In the genomic region with DNA sequence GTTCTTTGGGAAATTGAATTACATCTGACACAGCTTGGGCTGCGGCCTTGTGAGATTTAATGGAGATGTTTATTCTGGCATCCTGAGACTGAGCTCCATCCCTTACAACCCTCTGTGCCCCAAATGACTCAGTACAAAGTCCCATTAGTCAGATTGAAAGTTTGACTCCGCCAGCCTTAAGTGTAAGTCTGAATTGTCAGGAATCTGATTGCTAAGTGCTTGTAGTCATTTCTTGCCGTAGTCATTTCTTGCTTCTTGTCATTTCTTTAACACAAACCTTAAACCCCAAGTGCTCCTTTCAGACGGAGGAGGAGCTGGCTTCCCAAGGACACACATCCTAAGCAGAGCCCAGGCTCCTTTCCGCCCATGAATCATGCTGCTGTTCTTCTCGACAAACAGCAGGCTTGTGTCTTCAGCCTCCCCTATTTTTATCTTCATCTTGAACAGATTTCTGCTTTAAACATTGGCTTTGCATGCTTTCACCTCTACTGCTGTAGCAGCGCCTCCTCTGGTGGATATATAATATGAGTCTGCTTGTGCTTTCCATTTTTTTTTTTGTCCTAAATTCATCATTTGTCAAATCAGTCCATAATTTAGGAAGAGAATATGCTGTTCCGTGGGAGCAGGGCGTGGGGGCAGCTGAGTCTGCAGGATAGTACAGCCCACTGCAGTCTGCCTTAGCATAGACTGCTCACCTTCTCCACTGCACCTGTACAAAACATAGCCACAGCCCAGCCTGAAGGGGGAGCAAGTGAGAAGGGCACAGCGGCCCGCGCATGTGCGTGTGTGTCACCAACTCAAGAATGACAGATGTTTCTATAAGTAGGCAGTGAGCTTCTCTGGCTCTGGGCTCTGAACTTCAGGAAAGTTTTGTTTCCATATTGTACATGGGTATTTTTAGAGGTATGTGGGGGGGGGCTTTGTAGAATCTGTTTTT, we compare ENCODE assay signal across 11 mouse cellular contexts.
DNase-seq lines count a peak whose midpoint lies in the region; ATAC-seq and TF ChIP-seq lines count a peak whose summit lies in the region.
"Had no signal": no experiment of that assay in that cellular context is flagged by ENCODE, and none has a peak within 500 bp of the region (broad histone marks: within the 10 kb centered on the region; RNA-seq: fewer than 3 reads in every experiment).

No protein-coding gene starts in this region.

- peak overlapping the region; percentile 38 for H3K4me2 ChIP-seq in myocyte (ENCODE audit: low read depth)
- H3K4me2 ChIP-seq: forebrain, embryonic 13.5 days; heart, embryonic 13.5 days had no signal

- DNase-seq in adrenal gland, adult 2 months: peak; percentile 39
- no peak for DNase-seq in adrenal gland, postnatal 10 days
- DNase-seq in adrenal gland, postnatal 14 days: peak; percentile 17
- no peak for DNase-seq in heart, adult 8-10 months (ENCODE audit: low spot score)
- DNase-seq: lung, postnatal 10 days had no signal

- H3K9me3 ChIP-seq in megakaryocyte, embryonic 14.5 days: peaks cover 3% of the 10 kb centered on the region; the same call in 1 of the 2 replicates
- H3K9me3 ChIP-seq: forebrain, embryonic 13.5 days; heart, embryonic 13.5 days had no signal

- no peaks in the 10 kb centered on the region for H3K79me2 ChIP-seq in myocyte (ENCODE audit: control insufficient read depth, insufficient read depth)

- no peaks in the 10 kb centered on the region for H3K4me1 ChIP-seq in megakaryocyte, embryonic 14.5 days
- H3K4me1 ChIP-seq: forebrain, embryonic 13.5 days had no signal

- H3ac ChIP-seq in myocyte (ENCODE audit: control insufficient read depth, insufficient read length): no peak overlapping the region

- H3K4me3 ChIP-seq in megakaryocyte, embryonic 14.5 days (replicated peaks): peak overlapping the region; percentile 23
- no peak overlapping the region for H3K4me3 ChIP-seq in myocyte
- H3K4me3 ChIP-seq: forebrain, embryonic 13.5 days; heart, embryonic 13.5 days had no signal

- no peaks in the 10 kb centered on the region for H3K27me3 ChIP-seq in megakaryocyte, embryonic 14.5 days (replicated peaks)
- H3K27me3 ChIP-seq in myocyte (ENCODE audit: control insufficient read depth, insufficient read depth, insufficient read length): no peaks in the 10 kb centered on the region
- H3K27me3 ChIP-seq: forebrain, embryonic 13.5 days; heart, embryonic 13.5 days had no signal

- no peak for ATAC-seq in megakaryocyte, adult 5-6 weeks (ENCODE audit: poor library complexity, severe bottlenecking)
- no peak for ATAC-seq in activated CD4-positive, CD25-positive, alpha-beta regulatory T cell, adult 4 months
- ATAC-seq: forebrain, embryonic 13.5 days had no signal

- H3K36me3 ChIP-seq in megakaryocyte, embryonic 14.5 days (replicated peaks; ENCODE audit: low read length): no peaks in the 10 kb centered on the region
- no peaks in the 10 kb centered on the region for H3K36me3 ChIP-seq in myocyte (ENCODE audit: control insufficient read depth, insufficient read depth)
- H3K36me3 ChIP-seq: heart, embryonic 13.5 days had no signal

- TF ChIP-seq POLR2A in myocyte (IDR thresholded peaks at IDR 0.05; ENCODE audit: insufficient read length, low read depth): no peak

TF ChIP-seq in myocyte, 11 proteins besides CTCF, POLR2A, EP300 and RAD21:
- TF ChIP-seq CEBPB (IDR thresholded peaks at IDR 0.05; ENCODE audit: insufficient read depth, poor library complexity, severe bottlenecking): no peak
- no peak for TF ChIP-seq USF1 (IDR thresholded peaks at IDR 0.05; ENCODE audit: low read depth)
- no peak for TF ChIP-seq MYOG (IDR thresholded peaks at IDR 0.05; ENCODE audit: control insufficient read depth in 1 of 3, insufficient read depth in 1 of 3, insufficient read length in 2 of 3, low read depth in 2 of 3)
- no peak for TF ChIP-seq MYOD1 (IDR thresholded peaks at IDR 0.05; ENCODE audit: control insufficient read depth in 1 of 3, insufficient read length in 2 of 3, low read depth in 2 of 3)

Comparison
In these comparisons a context has a peak if more than half of its experiments do, and no peak if none do; other contexts are left out.
1. DNase-seq: peak in adrenal gland, adult 2 months (single experiment) and adrenal gland, postnatal 14 days (single experiment); none in adrenal gland, postnatal 10 days (single experiment) and heart, adult 8-10 months (single experiment).